8 mouse cellular contexts compared by ENCODE assay signal in genomic region chr2:32693282-32693681, GRCm38 (mm10). TPM values are rescaled to one million over a fixed set of nuclear protein-coding genes. Genes with fewer than 3 reads are reported as not detected.
DNase-seq lines count a peak whose midpoint lies in the region; ATAC-seq lines count a peak whose summit lies in the region.

No protein-coding gene starts in this region.

- H3K4me2 ChIP-seq in heart, embryonic 14.5 days (ENCODE audit: low read length), result peak overlapping the region; percentile 96
- H3K4me2 ChIP-seq in intestine, embryonic 15.5 days (replicated peaks), result peak overlapping the region; percentile 85
- peak overlapping the region; percentile 83 for H3K4me2 ChIP-seq in lung, embryonic 16.5 days (ENCODE audit: low read depth, low read length)

- H3K9ac ChIP-seq in heart, embryonic 14.5 days (ENCODE audit: low read length), result peak overlapping the region; percentile 95
- peak overlapping the region; percentile 86 for H3K9ac ChIP-seq in intestine, embryonic 15.5 days
- peak overlapping the region; percentile 93 for H3K9ac ChIP-seq in lung, embryonic 16.5 days (ENCODE audit: low read length)

- peaks cover 10 to 18% of the 10 kb centered on the region in 2 experiments for H3K4me1 ChIP-seq in heart, embryonic 14.5 days (ENCODE audit: control insufficient read depth in 2 of 2, insufficient read depth in 2 of 2, low read length in 2 of 2)
- H3K4me1 ChIP-seq in embryonic facial prominence, embryonic 10.5 days, result peaks cover 52% of the 10 kb centered on the region
- H3K4me1 ChIP-seq in intestine, embryonic 15.5 days (replicated peaks), result peaks cover 28% of the 10 kb centered on the region
- H3K4me1 ChIP-seq in lung, embryonic 16.5 days (replicated peaks; ENCODE audit: control insufficient read depth, insufficient read depth, low read length), result peaks cover 21% of the 10 kb centered on the region

- H3K4me3 ChIP-seq in heart, embryonic 14.5 days (ENCODE audit: control insufficient read depth in 1 of 2, insufficient read depth in 1 of 2, low read depth in 1 of 2, low read length in 2 of 2), result peak overlapping the region; percentile 78 to 88
- peak overlapping the region; percentile 95 for H3K4me3 ChIP-seq in embryonic facial prominence, embryonic 10.5 days
- peak overlapping the region; percentile 79 for H3K4me3 ChIP-seq in intestine, embryonic 15.5 days (replicated peaks)
- peak overlapping the region; percentile 84 for H3K4me3 ChIP-seq in lung, embryonic 16.5 days (ENCODE audit: low read length)

- H3K9me3 ChIP-seq in heart, embryonic 14.5 days (ENCODE audit: control insufficient read depth, low read length), result no peaks in the 10 kb centered on the region
- H3K9me3 ChIP-seq in embryonic facial prominence, embryonic 10.5 days, result no peaks in the 10 kb centered on the region
- no peaks in the 10 kb centered on the region for H3K9me3 ChIP-seq in intestine, embryonic 15.5 days
- H3K9me3 ChIP-seq in lung, embryonic 16.5 days (ENCODE audit: control insufficient read depth, low read length), result no peaks in the 10 kb centered on the region

- no peaks in the 10 kb centered on the region for H3K36me3 ChIP-seq in heart, embryonic 14.5 days (ENCODE audit: control insufficient read depth, insufficient read depth, low read length)
- peaks cover 17% of the 10 kb centered on the region for H3K36me3 ChIP-seq in embryonic facial prominence, embryonic 10.5 days (replicated peaks)
- H3K36me3 ChIP-seq in intestine, embryonic 15.5 days, result no peaks in the 10 kb centered on the region
- H3K36me3 ChIP-seq in lung, embryonic 16.5 days (ENCODE audit: control insufficient read depth, insufficient read depth, low read length), result no peaks in the 10 kb centered on the region

- H3K27me3 ChIP-seq in heart, embryonic 14.5 days (ENCODE audit: control insufficient read depth, insufficient read depth, low read length), result no peaks in the 10 kb centered on the region
- no peaks in the 10 kb centered on the region for H3K27me3 ChIP-seq in embryonic facial prominence, embryonic 10.5 days (replicated peaks; ENCODE audit: low read depth, poor library complexity, severe bottlenecking)
- H3K27me3 ChIP-seq in intestine, embryonic 15.5 days (replicated peaks), result no peaks in the 10 kb centered on the region
- no peaks in the 10 kb centered on the region for H3K27me3 ChIP-seq in lung, embryonic 16.5 days (ENCODE audit: control insufficient read depth, insufficient read depth, low read depth, low read length)

- H3K27ac ChIP-seq in heart, embryonic 14.5 days (replicated peaks in 1 of 2; ENCODE audit: control insufficient read depth in 1 of 2, insufficient read depth in 1 of 2, low read depth in 2 of 2, low read length in 2 of 2), result peak overlapping the region in 1 of 2 experiments; percentile 67; a peak in 2 of 4 replicates
- peak overlapping the region; percentile 91 for H3K27ac ChIP-seq in embryonic facial prominence, embryonic 10.5 days (replicated peaks)
- H3K27ac ChIP-seq in intestine, embryonic 15.5 days, result peak overlapping the region; percentile 79; the same call in 1 of the 2 replicates
- peak overlapping the region; percentile 86 for H3K27ac ChIP-seq in lung, embryonic 16.5 days (ENCODE audit: low read length)

- DNase-seq in heart, adult 8-10 months (ENCODE audit: low spot score), result no peak
- DNase-seq in embryonic facial prominence, embryonic 10.5 days (ENCODE audit: low spot score), result no peak
- DNase-seq in urinary bladder, postnatal 4 days (ENCODE audit: low spot score in 2 of 2), result no peak
- no peak for DNase-seq in left cerebral cortex, adult 18-20 months (ENCODE audit: low spot score in 2 of 2)

- 18% methylated on average over 7 of the region's 7 CpGs for WGBS in heart, embryonic 14.5 days
- WGBS in embryonic facial prominence, embryonic 10.5 days, result 26% methylated on average over 7 of the region's 7 CpGs
- 15% methylated on average over 7 of the region's 7 CpGs for WGBS in intestine, embryonic 15.5 days
- WGBS in lung, embryonic 16.5 days, result 11% methylated on average over 7 of the region's 7 CpGs

- ATAC-seq in heart, embryonic 14.5 days (ENCODE audit: insufficient number of reproducible peaks, insufficient read depth, low FRiP score, low read depth), result no peak
- no peak for ATAC-seq in intestine, embryonic 15.5 days
- no peak for ATAC-seq in lung, embryonic 16.5 days (ENCODE audit: low read depth)
- no peak for ATAC-seq in megakaryocyte progenitor cell, adult 5-6 weeks (replicated peaks; ENCODE audit: poor library complexity)

RNA-seq across cellular contexts. Expression of gene Fpgs, which starts 10.7 kb away (rescaled TPM):
- 12.1 and 12.2 TPM in 2 replicates for polyA plus RNA-seq in heart, embryonic 14.5 days (2014; fragmentation: Nextera tagmentation; extraction: Ambion mirVana)
- total RNA-seq in heart, adult 8-10 months (2022), result 1 to 10 TPM; 5.5 to 6.0 (median 5.8) TPM
- polyA plus RNA-seq in embryonic facial prominence, embryonic 10.5 days (2016; fragmentation: Nextera tagmentation; extraction: Ambion mirVana), result 33.5 and 35.5 TPM in 2 replicates
- 30.1 and 35.5 TPM in 2 replicates for polyA plus RNA-seq in intestine, embryonic 15.5 days (2015; fragmentation: Nextera tagmentation; extraction: Ambion mirVana)
- 22.0 and 25.5 TPM in 2 replicates for polyA plus RNA-seq in lung, embryonic 16.5 days (2015; fragmentation: Nextera tagmentation; extraction: Ambion mirVana)
- total RNA-seq in megakaryocyte progenitor cell, adult 5-6 weeks (2015), result 18.0 and 19.1 TPM in 2 replicates
- total RNA-seq in megakaryocyte progenitor cell, adult 5-6 weeks (2017), result 20.7 and 27.4 TPM in 2 replicates
- 1 to 10 TPM; 7.6 to 9.0 TPM for total RNA-seq in left cerebral cortex, adult 18-20 months (2021)

RNA-seq across cellular contexts. Expression of gene Cdk9, which starts 19.6 kb away (rescaled TPM):
- polyA plus RNA-seq in heart, embryonic 14.5 days (2014; fragmentation: Nextera tagmentation; extraction: Ambion mirVana), result 44.5 and 45.3 TPM in 2 replicates
- 10 to 100 TPM; 23.3 to 27.1 (median 25.7) TPM for total RNA-seq in heart, adult 8-10 months (2022)
- polyA plus RNA-seq in embryonic facial prominence, embryonic 10.5 days (2016; fragmentation: Nextera tagmentation; extraction: Ambion mirVana), result 130 and 135 TPM in 2 replicates
- polyA plus RNA-seq in intestine, embryonic 15.5 days (2015; fragmentation: Nextera tagmentation; extraction: Ambion mirVana), result 95.7 and 99.6 TPM in 2 replicates
- 77.2 and 85.1 TPM in 2 replicates for polyA plus RNA-seq in lung, embryonic 16.5 days (2015; fragmentation: Nextera tagmentation; extraction: Ambion mirVana)
- total RNA-seq in megakaryocyte progenitor cell, adult 5-6 weeks (2015), result 63.4 and 79.2 TPM in 2 replicates
- 39.3 and 42.5 TPM in 2 replicates for total RNA-seq in megakaryocyte progenitor cell, adult 5-6 weeks (2017)
- total RNA-seq in left cerebral cortex, adult 18-20 months (2021), result 100 to 1,000 TPM; 128 to 133 TPM

RNA-seq across cellular contexts. Expression of gene Sh2d3c, which starts 27.6 kb away (rescaled TPM):
- polyA plus RNA-seq in heart, embryonic 14.5 days (2014; fragmentation: Nextera tagmentation; extraction: Ambion mirVana), result 23.7 and 27.7 TPM in 2 replicates
- total RNA-seq in heart, adult 8-10 months (2022), result 10 to 100 TPM; 16.4 to 28.8 (median 21.7) TPM
- 27.1 and 27.5 TPM in 2 replicates for polyA plus RNA-seq in embryonic facial prominence, embryonic 10.5 days (2016; fragmentation: Nextera tagmentation; extraction: Ambion mirVana)
- polyA plus RNA-seq in intestine, embryonic 15.5 days (2015; fragmentation: Nextera tagmentation; extraction: Ambion mirVana), result 27.8 and 28.6 TPM in 2 replicates
- 43.2 and 46.2 TPM in 2 replicates for polyA plus RNA-seq in lung, embryonic 16.5 days (2015; fragmentation: Nextera tagmentation; extraction: Ambion mirVana)
- 18.2 and 19.9 TPM in 2 replicates for total RNA-seq in megakaryocyte progenitor cell, adult 5-6 weeks (2015)
- total RNA-seq in megakaryocyte progenitor cell, adult 5-6 weeks (2017), result 10.3 and 10.7 TPM in 2 replicates
- total RNA-seq in left cerebral cortex, adult 18-20 months (2021), result 10 to 100 TPM; 27.9 to 35.5 TPM

RNA-seq across cellular contexts. Expression of gene Eng, which starts 46.9 kb away (rescaled TPM):
- 146 and 148 TPM in 2 replicates for polyA plus RNA-seq in heart, embryonic 14.5 days (2014; fragmentation: Nextera tagmentation; extraction: Ambion mirVana)
- total RNA-seq in heart, adult 8-10 months (2022), result 100 to 1,000 TPM; 111 to 143 (median 126) TPM
- polyA plus RNA-seq in embryonic facial prominence, embryonic 10.5 days (2016; fragmentation: Nextera tagmentation; extraction: Ambion mirVana), result 23.7 and 25.5 TPM in 2 replicates
- 62.6 and 63.2 TPM in 2 replicates for polyA plus RNA-seq in intestine, embryonic 15.5 days (2015; fragmentation: Nextera tagmentation; extraction: Ambion mirVana)
- 108 and 120 TPM in 2 replicates for polyA plus RNA-seq in lung, embryonic 16.5 days (2015; fragmentation: Nextera tagmentation; extraction: Ambion mirVana)
- total RNA-seq in megakaryocyte progenitor cell, adult 5-6 weeks (2015), result 14.7 and 15.5 TPM in 2 replicates
- total RNA-seq in megakaryocyte progenitor cell, adult 5-6 weeks (2017), result 6.9 and 8.5 TPM in 2 replicates
- total RNA-seq in left cerebral cortex, adult 18-20 months (2021), result 10 to 100 TPM; 18.4 to 19.9 TPM

RNA-seq across cellular contexts. Expression of gene 6330409D20Rik, which starts 47.5 kb away (rescaled TPM):
- 0.68 TPM in 1 of 2 replicates, not detected in the other for polyA plus RNA-seq in heart, embryonic 14.5 days (2014; fragmentation: Nextera tagmentation; extraction: Ambion mirVana)
- total RNA-seq in heart, adult 8-10 months (2022), result not detected
- polyA plus RNA-seq in embryonic facial prominence, embryonic 10.5 days (2016; fragmentation: Nextera tagmentation; extraction: Ambion mirVana), result 0.52 and 0.57 TPM in 2 replicates
- polyA plus RNA-seq in intestine, embryonic 15.5 days (2015; fragmentation: Nextera tagmentation; extraction: Ambion mirVana), result 0.13 and 0.34 TPM in 2 replicates
- 0.34 and 0.43 TPM in 2 replicates for polyA plus RNA-seq in lung, embryonic 16.5 days (2015; fragmentation: Nextera tagmentation; extraction: Ambion mirVana)
- not detected in 2 replicates for total RNA-seq in megakaryocyte progenitor cell, adult 5-6 weeks (2015)
- not detected in 2 replicates for total RNA-seq in megakaryocyte progenitor cell, adult 5-6 weeks (2017)
- total RNA-seq in left cerebral cortex, adult 18-20 months (2021), result 1 to 10 TPM; 2.2 to 2.8 TPM
